Mouse (Mus musculus) cerebellum, adult 9-10 months (tissue): ENCODE data around the gene Prkd1.

ENCODE experiments used
- DNase-seq: peaks from one replicate; pipeline ENCODE4 v3.0.0; 2022

Gene Prkd1

DNA sequence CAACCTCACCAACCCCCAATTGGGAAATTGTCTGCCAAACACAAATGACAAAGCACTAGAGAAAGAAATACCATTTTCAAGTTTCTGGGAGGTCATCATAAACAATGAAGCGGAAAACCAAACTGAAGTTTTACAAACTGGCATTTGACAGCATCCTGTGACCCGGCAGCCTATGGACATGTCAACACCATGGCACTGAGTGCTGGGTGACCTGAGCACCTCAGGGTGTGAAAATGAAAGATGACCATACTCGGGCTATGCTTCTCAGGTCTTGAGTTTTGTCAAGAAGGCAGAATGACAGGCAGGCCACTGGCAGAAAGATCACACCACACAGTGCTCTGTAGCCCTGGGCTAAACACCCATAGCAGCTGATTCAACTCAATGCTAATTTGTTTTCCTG is 94.7 kb downstream of the Prkd1 start:
- DNase-seq = no peak

DNA sequence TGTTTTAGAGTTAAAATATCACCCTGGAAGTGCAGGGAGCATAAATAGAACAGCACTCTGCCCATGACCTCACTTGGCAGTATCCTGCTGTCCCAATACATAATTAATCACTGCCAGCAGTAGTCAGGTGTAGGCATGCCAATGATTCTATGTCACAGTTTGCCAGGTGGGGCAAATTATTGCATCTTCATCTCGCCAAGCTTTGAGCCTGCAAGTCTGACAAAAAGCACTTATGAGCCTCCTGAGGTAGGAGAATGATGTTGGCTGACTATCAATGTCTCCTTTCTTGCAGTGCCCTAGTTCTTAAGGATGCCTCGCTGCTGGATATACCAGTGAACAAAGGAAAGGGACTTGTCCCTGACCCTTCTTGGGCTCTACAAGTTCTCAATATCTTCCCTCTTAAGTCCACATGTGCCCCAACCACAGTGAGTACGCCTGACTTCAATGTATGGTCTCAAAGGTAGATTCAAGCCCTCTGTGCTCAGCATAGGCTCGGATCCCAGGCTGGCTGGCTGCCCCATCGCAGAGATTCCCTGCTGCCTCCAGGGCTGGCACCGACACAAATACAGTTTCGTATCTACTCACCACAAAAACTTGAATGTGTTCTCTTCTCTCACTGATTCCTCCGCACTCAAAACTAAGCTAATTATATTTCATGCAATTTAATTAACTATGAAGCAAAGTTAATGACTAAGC is 98.9 kb downstream of the Prkd1 start:
- peak; percentile 16 for DNase-seq

DNA sequence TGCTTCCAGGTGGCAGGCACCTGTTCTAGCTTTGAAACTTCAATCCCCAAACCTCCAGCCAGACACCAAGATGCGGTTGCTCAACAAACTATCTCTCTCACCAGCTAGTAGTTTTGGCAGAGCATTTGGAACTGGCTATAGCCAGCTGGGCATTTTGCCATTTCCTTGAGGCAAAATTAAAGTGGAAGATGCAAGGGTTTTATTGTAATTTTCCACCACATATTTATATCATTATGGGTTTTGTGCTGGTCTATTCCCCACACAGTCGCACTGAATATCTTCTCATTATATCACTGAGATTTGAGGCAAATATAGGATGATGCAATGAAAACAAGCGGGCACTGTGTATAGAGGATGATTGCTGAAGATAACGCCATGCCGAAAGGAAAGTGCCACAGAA is 102.5 kb downstream of the Prkd1 start:
- no peak for DNase-seq

DNA sequence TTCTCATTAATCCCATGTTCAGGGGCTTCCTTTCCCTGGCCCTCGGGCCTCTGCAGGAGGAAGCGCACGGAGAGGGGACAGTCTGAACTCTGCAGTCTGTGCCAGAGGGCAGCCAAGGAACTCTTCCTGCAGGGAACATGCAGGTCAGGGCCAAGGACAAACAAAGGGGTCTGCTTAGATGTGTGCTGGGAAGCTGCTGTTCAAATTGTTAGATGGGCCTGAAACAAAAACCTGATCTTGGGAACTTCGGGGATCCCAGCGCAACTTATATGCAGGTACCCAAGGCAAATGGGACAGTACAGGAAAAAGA is 103.3 kb downstream of the Prkd1 start:
- no peak for DNase-seq

DNA sequence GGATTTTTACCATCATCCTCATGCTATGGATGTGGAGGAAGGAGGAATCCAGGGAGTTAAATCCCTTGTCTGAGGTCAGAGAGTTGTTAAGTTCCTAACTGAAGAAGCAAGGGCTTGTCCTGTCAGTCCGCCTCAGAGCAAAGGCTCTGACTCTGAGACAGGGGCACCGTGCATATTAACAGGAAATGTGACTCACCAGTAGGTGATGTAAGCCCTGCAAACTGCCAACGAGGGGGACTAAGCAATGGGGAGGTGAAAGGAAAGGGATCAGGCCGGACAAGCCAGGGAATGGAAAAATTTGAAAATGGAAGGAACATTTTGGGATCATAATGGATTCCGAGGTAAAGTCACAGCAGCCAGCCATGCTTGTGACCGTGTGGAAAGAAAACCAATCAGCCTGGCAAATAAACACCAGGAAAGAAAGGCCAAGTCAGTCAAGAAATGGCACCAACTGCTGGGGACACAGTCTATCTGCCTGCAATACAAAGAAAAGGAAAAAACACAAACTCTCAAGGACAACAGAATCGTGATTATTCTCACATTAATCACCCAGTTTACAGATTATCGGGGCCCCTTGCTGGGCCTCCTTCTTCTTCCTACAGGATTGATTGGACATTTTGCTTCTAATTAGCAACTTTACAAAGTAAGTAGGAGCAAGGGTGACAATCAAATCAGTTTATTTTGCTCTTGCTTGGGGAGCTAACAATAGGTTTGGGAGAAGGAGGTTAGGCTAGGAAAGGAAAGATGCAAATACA is 103.9 kb downstream of the Prkd1 start:
- DNase-seq = no peak

DNA sequence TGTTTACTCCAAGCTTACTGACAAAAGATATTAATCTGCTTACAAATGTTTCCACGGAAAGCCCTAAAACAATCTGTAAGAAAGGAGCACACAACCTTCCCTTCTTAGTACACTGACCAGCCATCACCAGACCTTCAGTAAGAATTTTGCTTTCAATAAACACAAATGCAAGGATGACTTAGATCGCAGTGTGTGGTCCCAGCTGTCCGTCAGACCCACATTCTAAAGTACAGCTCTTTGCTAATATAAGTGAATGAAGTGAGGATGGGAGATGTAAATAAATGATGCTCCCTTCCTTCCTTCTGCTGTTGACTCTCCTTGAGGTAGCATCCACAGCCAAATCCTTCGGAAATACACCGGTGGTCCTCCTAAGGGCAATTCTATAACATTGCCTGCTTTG is 108.1 kb downstream of the Prkd1 start:
- no peak for DNase-seq

DNA sequence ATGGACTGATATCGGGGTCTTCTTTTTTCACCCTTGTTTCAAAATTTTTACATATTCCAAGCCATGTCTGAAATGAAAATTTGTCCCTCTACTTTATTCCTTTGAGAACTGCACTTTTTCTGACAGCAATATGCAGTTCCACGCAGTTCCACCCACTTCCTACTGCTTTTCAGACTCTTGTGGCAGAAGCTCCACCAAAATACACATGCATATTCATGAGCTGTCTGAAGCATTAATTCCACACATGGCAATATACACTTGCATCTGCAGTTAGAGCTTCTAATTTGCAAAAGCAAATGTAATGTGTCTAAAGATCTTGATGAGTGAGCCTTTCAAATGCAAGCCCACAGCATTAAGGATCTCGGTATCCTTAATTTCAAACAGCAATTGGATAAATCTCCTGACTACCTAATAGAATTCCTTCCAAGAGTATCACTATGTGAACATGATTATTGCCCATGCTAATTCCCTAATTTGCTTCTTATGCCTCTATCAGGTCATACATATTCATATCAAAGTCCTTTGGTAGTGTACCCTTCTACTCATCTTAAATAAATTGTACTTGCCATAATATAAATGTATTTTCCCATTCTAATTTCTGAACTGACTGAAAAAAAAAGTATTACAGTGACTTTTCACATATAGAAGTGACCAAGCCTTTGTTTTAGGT is 110.5 kb downstream of the Prkd1 start:
- DNase-seq = no peak

DNA sequence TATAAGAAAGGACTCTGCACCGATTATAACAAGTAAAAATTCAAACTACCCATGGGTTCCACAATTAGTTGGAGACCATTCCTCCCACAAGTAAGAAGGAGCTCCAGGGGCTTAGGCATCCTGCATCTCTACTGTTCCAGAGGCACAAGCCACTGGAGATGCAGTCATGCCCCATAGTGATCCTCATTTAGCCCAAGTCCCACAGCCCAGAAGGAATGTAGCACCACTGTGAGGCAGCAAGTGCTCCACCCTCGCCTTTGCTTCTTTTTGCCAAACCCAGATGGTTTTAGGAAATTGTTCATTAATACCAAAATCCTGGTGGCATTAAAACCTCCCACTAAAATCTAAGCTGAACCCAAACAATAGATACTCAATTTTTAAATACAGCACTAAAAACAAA is 111.1 kb downstream of the Prkd1 start:
- DNase-seq = no peak

DNA sequence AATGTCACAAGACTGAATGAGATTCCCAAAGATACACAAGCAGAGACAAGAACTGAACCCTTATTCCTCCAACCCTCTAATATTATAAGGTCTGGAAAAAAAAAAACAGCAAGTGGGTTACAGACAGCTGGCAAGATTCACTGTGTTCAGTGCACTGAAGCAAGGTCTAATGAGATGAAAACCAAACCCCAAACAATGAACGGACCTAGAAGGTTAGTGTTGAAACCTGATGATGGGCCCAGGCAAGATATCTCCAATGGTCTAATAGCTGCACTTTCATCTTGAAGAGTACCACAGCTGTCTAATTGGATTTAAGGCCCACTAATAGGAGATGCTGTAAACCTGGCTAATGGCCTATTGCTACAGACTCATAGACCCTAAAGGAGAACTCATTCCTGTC is 111.9 kb downstream of the Prkd1 start:
- no peak for DNase-seq

DNA sequence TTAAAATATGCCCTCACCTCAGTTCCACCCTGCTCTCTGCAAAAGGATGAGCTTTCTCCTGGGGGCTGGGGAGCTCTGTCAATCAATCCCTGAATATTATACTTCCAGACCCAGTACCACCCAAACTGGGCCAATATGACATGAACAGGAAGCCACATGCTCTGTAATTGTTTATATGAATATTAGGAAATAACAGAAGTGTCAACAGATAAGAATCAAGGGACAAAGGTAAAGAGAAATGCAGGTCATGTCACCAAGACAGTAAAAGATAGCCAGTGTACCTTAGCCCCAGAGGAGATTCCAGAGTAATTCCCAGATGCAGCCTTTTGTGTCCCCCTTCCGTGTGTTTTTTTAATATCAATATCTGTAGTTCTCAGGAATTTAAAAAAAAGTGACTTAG is 120.3 kb downstream of the Prkd1 start:
- DNase-seq = no peak

DNA sequence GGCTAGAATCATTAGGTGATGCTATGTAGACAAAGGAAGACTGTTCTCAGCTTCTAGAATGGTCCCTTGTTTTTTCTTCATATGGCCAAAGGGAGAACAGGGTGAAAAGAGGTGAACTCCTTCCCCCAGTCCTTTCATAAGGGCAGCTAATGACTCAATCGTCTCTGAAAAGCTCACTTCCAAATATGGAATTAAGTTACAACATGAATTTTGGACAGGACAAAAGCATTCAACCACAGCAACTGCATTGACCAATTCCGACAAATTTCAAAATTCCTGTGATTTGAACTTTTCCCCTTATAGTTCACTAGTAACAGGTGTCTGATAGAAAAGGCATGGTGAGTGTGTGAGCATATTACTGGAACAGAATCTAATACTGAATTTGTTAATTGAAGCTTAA is 124.8 kb downstream of the Prkd1 start:
- no peak for DNase-seq

DNA sequence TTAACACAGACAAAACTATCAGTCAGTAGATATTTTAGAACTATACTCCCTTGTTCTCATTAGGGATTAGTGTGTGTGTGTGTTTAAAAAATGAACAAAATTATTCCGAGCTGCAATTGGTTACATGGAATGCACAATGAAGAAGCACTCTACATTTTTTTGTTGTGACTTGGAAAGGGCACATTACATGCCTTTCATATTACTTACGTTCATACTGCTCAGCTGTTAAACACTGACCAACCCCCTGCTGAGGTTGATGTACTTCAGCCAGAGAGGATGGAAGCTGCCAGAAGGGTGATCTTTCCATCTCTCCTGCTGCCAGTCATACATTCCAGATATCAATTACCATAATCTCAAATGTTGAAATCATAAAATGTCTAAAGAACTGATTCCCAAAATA is 134.4 kb downstream of the Prkd1 start:
- DNase-seq = no peak

DNA sequence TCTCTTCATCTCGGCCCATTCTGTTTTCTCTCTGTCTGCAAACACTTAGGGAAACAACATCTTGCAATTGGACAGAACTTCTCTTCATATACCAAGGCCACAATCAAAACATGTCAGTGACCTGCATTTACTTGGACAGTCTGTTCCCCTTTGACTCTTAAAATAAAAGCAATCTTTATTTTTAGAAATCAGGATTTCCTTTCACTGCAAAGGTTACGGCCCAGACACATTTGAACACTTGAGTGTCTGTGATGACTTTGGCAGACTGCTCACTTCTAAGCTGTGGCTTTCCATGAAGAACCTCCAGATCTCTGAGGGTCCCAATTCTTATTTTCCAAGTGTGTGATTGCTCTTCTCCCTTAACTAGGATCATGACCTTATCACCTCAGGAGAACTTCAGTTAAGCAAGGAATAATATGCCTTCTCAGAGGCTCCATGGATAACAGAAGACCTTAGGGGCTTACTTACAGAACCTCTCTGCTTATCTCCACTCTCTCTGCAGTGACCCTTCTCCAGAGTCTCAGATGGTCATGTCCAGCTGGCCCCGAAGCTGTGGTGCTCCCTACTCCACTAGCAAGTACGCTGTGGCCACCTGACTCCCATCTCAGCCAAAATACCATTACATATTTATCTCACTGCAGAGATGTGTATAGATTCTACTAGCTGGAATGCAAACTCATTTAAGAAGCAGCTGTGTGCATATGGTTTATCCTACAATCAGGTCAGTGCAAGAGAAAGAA is 137.2 kb downstream of the Prkd1 start:
- no peak for DNase-seq

DNA sequence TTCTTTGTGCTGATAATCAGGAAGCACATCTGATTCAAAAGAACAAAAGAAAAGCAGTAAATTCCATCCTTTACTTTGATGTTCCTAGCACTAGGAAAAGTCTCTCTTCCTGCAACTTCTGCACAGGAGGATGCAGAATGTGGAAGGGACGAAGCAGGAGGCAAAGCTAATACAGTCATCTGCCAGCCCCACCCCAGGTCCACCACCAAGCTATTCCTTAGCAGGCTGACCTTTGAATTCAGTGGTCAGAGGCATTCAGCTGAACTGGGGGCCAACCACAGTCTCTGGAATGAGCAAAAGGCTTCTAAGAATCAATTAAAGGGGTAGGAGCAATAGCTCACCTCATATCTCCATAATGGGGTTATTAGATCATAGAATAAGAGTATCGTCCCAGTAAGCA is 140.1 kb downstream of the Prkd1 start:
- DNase-seq = no peak

DNA sequence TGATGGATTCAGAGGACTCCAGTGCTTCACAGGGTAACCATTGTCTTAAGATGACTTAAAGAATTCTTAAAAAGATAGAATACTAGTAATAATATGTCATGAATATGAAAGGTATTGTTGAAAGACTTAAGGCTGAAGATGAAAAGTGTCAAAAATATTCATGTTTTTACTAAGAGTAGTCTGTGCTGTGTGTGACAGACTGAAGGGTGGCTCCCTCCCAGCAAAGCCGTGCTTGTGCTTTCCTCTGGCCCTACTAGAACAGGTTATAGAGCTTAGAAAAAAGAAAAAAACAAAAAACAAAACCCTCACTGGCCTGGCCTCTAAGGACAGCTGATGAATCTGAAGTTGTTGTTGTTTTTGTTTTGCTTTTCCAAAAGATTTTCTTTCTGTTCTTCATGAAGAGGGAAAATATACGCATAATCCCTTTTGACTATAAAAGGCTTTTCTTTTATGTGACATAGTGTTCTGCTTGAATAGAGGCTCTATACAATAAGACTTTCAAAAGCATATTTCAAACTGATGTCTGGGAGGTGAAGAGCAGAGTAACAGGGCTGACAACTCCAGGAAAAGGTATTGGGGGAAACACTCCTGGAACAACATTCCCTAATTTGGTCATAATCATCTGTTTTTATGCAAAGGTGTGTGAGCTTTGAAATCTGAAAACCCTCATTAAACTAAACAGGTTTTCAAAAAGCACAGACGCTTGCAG is 148.9 kb downstream of the Prkd1 start:
- DNase-seq = no peak

DNA sequence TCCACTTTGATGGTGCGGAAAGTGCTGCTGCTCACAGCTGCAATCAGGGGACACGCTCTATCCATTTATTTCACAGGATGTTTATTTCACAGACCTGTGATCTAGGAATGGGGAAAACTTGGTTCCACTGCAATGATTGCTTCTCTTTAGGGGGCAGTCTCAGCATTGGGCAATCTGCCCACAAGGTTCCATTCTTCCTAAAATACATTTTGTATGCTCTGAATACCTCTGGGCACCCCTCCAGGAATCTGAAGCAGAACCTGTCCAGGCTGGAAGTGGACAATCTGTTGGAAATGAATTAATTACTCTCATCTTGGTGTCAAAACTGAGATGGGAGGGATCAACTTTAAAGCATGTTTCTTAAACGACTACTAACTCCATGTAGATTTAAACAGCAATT is 152.9 kb downstream of the Prkd1 start:
- DNase-seq = no peak

DNA sequence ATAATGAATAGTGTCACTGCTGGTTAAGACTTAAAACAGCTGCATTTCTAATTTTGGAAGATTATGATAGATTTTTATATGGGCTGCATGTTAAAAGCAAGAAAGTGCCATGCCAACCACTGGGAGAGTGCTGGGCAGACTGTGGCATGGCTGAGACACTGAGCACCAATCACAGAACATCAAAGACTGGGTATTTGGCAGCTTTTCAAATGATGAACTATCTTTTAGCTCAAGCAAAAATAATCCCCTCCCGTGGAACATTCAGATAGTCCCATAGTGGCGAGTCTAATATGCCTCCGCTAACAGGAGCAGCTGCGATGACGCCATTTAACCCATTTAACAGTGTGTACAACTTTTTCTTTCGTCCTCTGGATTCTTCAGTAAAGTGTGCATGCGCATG is 169.1 kb downstream of the Prkd1 start:
- DNase-seq = no peak

DNA sequence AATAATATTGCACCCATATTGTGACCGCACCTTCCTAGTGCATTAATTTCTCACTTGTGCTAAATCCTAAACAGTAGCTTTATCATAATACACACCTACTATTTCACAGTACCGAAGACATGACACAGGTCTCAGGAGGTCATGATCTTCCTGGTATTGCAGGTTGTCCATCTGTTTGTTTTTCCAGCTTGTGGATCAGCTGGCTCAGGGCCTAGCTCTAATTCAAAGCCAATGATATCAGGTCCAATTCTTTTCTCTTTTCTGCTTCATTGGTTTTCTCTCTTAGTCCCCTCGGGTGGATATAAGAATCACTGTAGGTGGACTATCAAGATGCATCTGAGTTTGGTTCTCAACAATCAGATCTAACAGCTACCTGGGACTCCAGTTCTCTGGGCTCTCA is 191.7 kb downstream of the Prkd1 start:
- DNase-seq = no peak

DNA sequence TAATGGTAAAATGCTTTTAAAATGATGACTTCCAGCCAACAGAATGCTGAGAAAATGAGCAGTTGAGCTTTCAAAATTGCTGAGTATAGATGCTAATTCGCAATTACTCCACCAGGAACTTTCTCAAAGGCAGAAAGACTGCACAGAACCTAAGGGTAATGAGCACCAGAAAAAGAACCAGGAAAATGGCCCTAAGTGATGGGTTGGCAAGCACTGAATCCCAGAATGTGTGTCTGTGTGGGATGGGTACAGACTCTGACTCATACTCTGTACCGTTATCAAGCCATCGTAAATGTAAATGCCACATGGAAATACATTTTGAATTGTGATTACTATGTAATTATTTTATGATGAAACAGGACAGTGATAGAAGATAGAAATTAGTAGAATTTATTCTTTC is 197.1 kb downstream of the Prkd1 start:
- DNase-seq = no peak

DNA sequence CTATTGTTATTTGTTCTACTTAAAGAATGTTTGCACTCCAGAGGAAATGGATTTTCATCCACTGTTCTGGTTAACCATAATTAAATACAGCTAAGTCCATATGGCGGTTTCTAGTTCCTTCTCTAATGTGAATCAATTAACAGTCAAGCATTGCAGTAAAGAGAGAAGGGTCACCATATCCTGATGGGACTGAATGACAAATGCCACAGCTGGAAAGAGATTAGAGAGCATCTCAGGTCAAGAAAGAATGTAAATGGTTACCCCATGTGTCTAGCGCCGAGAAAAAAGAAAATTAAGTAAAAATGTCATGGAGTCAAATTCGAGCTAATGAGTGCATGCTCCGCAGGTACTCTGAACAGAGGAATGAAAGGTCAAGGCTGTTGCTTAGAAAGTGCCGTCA is 212.2 kb downstream of the Prkd1 start:
- DNase-seq = no peak

DNA sequence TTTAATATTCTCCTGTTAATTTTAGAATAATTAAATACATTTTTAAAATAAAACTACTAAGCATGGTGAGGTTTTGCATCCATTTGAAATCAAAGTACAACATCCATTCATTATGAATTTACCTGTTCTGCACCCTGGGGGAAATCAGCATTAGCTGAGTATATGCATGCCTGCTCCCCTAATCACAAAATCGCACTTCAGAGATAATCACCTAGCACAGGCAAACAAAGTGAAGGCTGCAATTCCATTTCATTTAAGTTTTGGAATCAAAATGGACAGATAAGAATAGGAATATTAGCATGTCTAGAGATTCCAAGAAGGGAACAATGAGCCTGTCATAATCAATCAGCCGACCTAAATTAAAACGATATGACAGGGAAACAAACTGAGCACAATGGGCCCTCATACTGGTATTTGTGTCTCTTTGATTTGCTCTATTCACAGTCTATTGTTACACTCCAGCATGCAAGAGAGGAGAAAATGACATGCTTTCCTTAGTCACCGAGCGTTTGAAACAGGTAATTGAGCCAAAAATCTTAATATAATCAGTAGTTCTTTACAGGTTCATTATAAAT is 218.7 kb downstream of the Prkd1 start:
- no peak for DNase-seq

DNA sequence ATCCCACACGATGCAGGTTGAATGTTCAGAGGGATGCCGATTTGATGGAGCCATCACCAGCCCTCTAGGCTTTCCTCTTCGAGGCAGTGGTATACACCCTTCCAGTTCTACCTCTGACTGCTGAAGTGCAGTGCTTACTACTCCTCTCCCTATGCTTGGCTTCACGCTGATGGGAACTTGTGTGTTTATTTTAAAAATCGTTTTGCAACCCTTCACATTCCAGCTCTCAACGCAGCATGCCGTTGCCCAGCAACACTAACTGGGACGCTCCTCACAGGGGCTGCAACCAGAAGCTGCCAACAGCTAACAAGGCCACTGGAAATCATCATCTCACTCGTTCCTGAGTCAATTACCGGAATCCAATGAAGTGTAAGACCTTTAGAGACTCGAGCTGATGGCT is 296.5 kb downstream of the Prkd1 start:
- peak; percentile 3 for DNase-seq

DNA sequence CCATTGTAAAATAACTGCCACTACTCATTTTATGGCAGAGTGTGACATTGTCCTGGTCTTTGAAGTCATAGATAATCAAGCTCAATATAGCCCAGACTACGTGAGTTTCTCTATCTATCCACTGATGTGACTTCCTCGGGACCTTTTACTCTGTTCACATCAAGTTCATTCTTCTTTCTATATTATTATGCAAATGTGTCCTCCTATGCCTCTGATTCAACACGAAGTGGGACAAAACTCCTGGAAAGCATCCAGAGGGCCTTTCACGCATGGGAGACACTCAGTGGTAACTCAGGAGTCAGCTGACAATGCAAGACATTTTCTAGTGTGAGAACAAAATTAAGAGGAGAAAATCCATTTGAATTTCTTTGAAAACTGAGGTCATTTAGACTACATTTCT is 315.7 kb downstream of the Prkd1 start:
- DNase-seq = no peak
